Mouse (Mus musculus) hindbrain, embryonic 16.5 days (tissue): ENCODE measurements at regions not wholly inside any gene's neighbourhood (a gene's known extent, or its start where the extent isn't known, plus 50 kb on each side); places are given as distances from the start of the nearest gene placed in this dataset.

Experiments used
- ATAC-seq: fragments of 200-750 bp; cut with Nextera tagmentation; 2 replicates; pipeline ENCODE4 v1.8.0; 2017; ENCODE audit warnings: moderate TSS enrichment, moderate library complexity
- H3K27ac ChIP-seq: fragments of 300-500 bp; sonication (generic); 2 replicates; pipeline ENCODE4 v1.5.1; 2014; ENCODE audit warnings: low read depth, mild to moderate bottlenecking, control low read depth, low read length, moderate library complexity
- H3K27me3 ChIP-seq: fragments of 300-500 bp; sonication (generic); replicated peaks from 2 replicates; pipeline ENCODE4 v1.6.1; 2014; ENCODE audit warnings: low read length; ENCODE audit not compliant: control insufficient read depth, insufficient read depth
- H3K36me3 ChIP-seq: fragments of 300-500 bp; sonication (generic); 2 replicates; pipeline ENCODE4 v1.6.1; 2014; ENCODE audit warnings: mild to moderate bottlenecking, low read length, moderate library complexity, mixed read lengths; ENCODE audit not compliant: control insufficient read depth, insufficient read depth
- H3K4me1 ChIP-seq: fragments of 300-500 bp; sonication (generic); 2 replicates; pipeline ENCODE4 v1.6.1; 2014; ENCODE audit warnings: low read depth, low read length; ENCODE audit not compliant: control insufficient read depth, insufficient read depth
- H3K4me2 ChIP-seq: fragments of 300-500 bp; sonication (generic); 2 replicates; pipeline ENCODE4 v1.6.1; 2014; ENCODE audit warnings: mild to moderate bottlenecking, low read length, control low read depth, moderate library complexity
- H3K4me3 ChIP-seq: fragments of 300-500 bp; sonication (generic); 2 replicates; pipeline ENCODE4 v1.5.1; 2014; ENCODE audit warnings: mild to moderate bottlenecking, low read length, control low read depth, moderate library complexity
- H3K9ac ChIP-seq: fragments of 300-500 bp; sonication (generic); 2 replicates; pipeline ENCODE4 v1.6.1; 2014; ENCODE audit warnings: low read depth, mild to moderate bottlenecking, control low read depth, low read length, moderate library complexity
- H3K9me3 ChIP-seq: fragments of 300-500 bp; sonication (generic); 2 replicates; pipeline ENCODE4 v1.6.1; 2014; ENCODE audit warnings: mild to moderate bottlenecking, low read length, moderate library complexity; ENCODE audit not compliant: control insufficient read depth
- WGBS: fragments of 180-500 bp; shearing (Covaris S2); extraction: QIAGEN DNeasy Blood & Tissue Kit; methylation state at CpG from one replicate; pipeline ENCODE4 v1.1.7; 2014; 5-methylcytosine and 5-hydroxymethylcytosine counted together

- peak; percentile 38; the same call in 1 of the 2 replicates for ATAC-seq
- WGBS: 35% methylated on average over 6 of the region's 6 CpGs
- H3K9ac ChIP-seq: no peak overlapping the region
- no peak overlapping the region for H3K4me2 ChIP-seq
- no peaks in the 10 kb centered on the region for H3K27me3 ChIP-seq
- H3K4me3 ChIP-seq: no peak overlapping the region
- peaks cover 5% of the 10 kb centered on the region for H3K4me1 ChIP-seq
- H3K27ac ChIP-seq: no peak overlapping the region
- H3K9me3 ChIP-seq: no peaks in the 10 kb centered on the region
- no peaks in the 10 kb centered on the region for H3K36me3 ChIP-seq
Observed at GRCm38 (mm10) chr19:53447754-53448153, 57.4 kb upstream of the Smndc1 start.

- no peaks in the 10 kb centered on the region for H3K27me3 ChIP-seq
Observed at GRCm38 (mm10) chr19:53446216-53446615, 55.8 kb upstream of the Smndc1 start.

GRCm38 (mm10) chr19:53444646-53445045 lies 54.3 kb upstream of the Smndc1 start:
- Histone ChIP-seq H3K4me2 (no peak overlapping the region), H3K36me3 (no peaks in the 10 kb centered on the region), H3K4me1 (peaks cover 7% of the 10 kb centered on the region), H3K4me3 (no peak overlapping the region), H3K27me3 (no peaks in the 10 kb centered on the region), H3K9me3 (no peaks in the 10 kb centered on the region), H3K9ac (no peak overlapping the region), H3K27ac (no peak overlapping the region)
- 43% methylated on average over 5 of the region's 5 CpGs for WGBS
- no peak for ATAC-seq

More at GRCm38 (mm10) chr19:53446216-53446615, 55.8 kb upstream of the Smndc1 start:
- H3K9me3 ChIP-seq: no peaks in the 10 kb centered on the region
- no peak overlapping the region for H3K27ac ChIP-seq
- 73% methylated on average over 5 of the region's 5 CpGs for WGBS
- ATAC-seq: no peak
- H3K4me1 ChIP-seq: peaks cover 3% of the 10 kb centered on the region
- no peak overlapping the region for H3K4me3 ChIP-seq
- H3K36me3 ChIP-seq: no peaks in the 10 kb centered on the region
- H3K4me2 ChIP-seq: no peak overlapping the region
- no peak overlapping the region for H3K9ac ChIP-seq

GRCm38 (mm10) chr19:53442756-53443654 lies 52.6 kb upstream of the Smndc1 start:
- H3K9me3 ChIP-seq: no peaks in the 10 kb centered on the region
- 83% methylated on average over 22 of the region's 22 CpGs for WGBS
- no peak overlapping the region for H3K9ac ChIP-seq
- no peak overlapping the region for H3K4me2 ChIP-seq
- no peak overlapping the region for H3K4me3 ChIP-seq
- H3K36me3 ChIP-seq: no peaks in the 10 kb centered on the region
- H3K27ac ChIP-seq: no peak overlapping the region
- H3K27me3 ChIP-seq: no peaks in the 10 kb centered on the region
- no peak for ATAC-seq
- H3K4me1 ChIP-seq: peaks cover 7% of the 10 kb centered on the region

- no peaks in the 10 kb centered on the region for H3K36me3 ChIP-seq
- no peak overlapping the region for H3K4me2 ChIP-seq
- peaks cover 4% of the 10 kb centered on the region for H3K4me1 ChIP-seq
- no peak overlapping the region for H3K4me3 ChIP-seq
- WGBS: 95% methylated on average over 4 of the region's 4 CpGs
- H3K27me3 ChIP-seq: no peaks in the 10 kb centered on the region
- H3K9me3 ChIP-seq: no peaks in the 10 kb centered on the region
- H3K9ac ChIP-seq: no peak overlapping the region
- ATAC-seq: no peak
- H3K27ac ChIP-seq: no peak overlapping the region
Observed at GRCm38 (mm10) chr19:53442132-53442610, 51.8 kb upstream of the Smndc1 start.

GRCm38 (mm10) chr19:53441449-53442131 lies 51.2 kb upstream of the Smndc1 start:
- no peak overlapping the region for H3K4me3 ChIP-seq
- 81% methylated on average over 13 of the region's 13 CpGs for WGBS
- no peaks in the 10 kb centered on the region for H3K9me3 ChIP-seq
- no peak overlapping the region for H3K27ac ChIP-seq
- no peak overlapping the region for H3K4me2 ChIP-seq
- H3K36me3 ChIP-seq: no peaks in the 10 kb centered on the region
- no peak overlapping the region for H3K9ac ChIP-seq
- no peaks in the 10 kb centered on the region for H3K27me3 ChIP-seq
- ATAC-seq: no peak
- H3K4me1 ChIP-seq: peaks cover 4% of the 10 kb centered on the region

- Histone ChIP-seq H3K9ac (no peak overlapping the region), H3K4me1 (peaks cover 4% of the 10 kb centered on the region), H3K4me2 (no peak overlapping the region), H3K4me3 (no peak overlapping the region), H3K27me3 (no peaks in the 10 kb centered on the region), H3K27ac (no peak overlapping the region), H3K9me3 (no peaks in the 10 kb centered on the region), H3K36me3 (no peaks in the 10 kb centered on the region)
- WGBS: 31% methylated on average over 10 of the region's 10 CpGs
- no peak for ATAC-seq
Observed at GRCm38 (mm10) chr19:53440327-53441055, 50.1 kb upstream of the Smndc1 start.
